Mouse (Mus musculus) adrenal gland, adult 18-20 months (tissue): ENCODE measurements around the gene Myrf. TPM values are rescaled to one million over a fixed set of nuclear protein-coding genes. Genes with fewer than 3 reads are reported as not detected.
"Not testable (repeated sequence)": the region's sequence is repeated elsewhere in the genome, so short reads cannot be mapped to it uniquely, and the experiment has no call there.

ENCODE experiments used
- DNase-seq, 2 experiments: peaks; one replicate each; pipeline ENCODE4 v3.0.0; 2021 to 2022; ENCODE audit warnings: low spot score in 2 of 2
- total RNA-seq, 2 experiments: library from RNA; stranded (reverse); gene quantifications; 1 replicate in 1 of 2; 2 replicates in 1 of 2; pipeline ENCODE4 v1.2.3; 2021

The Myrf gene
- total RNA-seq, 2 experiments from 2014 or later, result 2.1 to 2.8 TPM

- peak; percentile 88 to 89 for DNase-seq
Observed at GRCm38 (mm10) chr19:10182670-10183298, 57.8 kb downstream of the Myrf start, which contains the start of gene Fads1. Gene Fads1, plus strand, starts transcription at chr19:10182888.

- DNase-seq, result no peak
Observed at GRCm38 (mm10) chr19:10182142-10182541, 58.4 kb downstream of the Myrf start.

DNA sequence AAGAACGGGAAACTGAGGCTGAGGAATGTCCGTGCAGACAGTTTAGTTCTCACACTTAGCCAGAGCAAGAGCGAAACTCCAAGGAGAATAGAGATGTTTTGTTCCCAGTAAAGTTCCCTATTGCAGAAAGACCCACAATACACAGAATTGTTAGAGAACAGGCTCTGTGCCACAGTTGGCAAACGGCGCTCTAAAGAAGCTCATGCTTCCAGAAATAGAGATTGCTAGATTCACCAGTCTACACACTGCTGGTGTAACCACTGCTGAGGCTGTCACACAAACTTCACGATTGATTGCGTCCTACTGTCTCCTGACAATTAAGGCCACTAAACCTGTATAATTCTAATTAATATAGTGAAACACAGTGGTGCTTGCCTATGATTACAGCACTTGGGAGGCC is 59.3 kb downstream of the Myrf start:
- peak in 1 of 2 experiments; percentile 1 for DNase-seq

GRCm38 (mm10) chr19:10176941-10177372 is 63.6 kb downstream of the Myrf start:
- no peak for DNase-seq

DNA sequence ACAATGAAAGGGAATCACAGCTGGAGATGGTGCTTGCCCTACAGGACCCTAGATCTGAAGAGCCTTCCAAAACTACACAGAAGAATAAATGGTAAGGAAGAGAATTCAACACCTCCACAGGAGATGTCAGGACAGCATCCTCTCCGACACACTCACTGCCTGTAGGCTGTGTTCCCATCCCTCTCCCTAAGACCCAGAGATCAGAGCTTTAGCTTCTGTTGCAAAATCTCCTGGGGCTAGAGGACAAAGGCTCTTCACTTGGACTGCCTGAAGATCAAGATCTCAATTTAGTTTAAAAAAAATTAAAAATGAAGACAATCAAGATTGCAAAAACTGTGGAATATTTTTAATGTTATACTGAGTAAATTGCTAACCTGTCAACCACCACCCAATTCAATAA is 64.1 kb downstream of the Myrf start:
- no peak for DNase-seq

- DNase-seq, result no peak
Observed at GRCm38 (mm10) chr19:10174956-10175355, 65.6 kb downstream of the Myrf start.

DNA sequence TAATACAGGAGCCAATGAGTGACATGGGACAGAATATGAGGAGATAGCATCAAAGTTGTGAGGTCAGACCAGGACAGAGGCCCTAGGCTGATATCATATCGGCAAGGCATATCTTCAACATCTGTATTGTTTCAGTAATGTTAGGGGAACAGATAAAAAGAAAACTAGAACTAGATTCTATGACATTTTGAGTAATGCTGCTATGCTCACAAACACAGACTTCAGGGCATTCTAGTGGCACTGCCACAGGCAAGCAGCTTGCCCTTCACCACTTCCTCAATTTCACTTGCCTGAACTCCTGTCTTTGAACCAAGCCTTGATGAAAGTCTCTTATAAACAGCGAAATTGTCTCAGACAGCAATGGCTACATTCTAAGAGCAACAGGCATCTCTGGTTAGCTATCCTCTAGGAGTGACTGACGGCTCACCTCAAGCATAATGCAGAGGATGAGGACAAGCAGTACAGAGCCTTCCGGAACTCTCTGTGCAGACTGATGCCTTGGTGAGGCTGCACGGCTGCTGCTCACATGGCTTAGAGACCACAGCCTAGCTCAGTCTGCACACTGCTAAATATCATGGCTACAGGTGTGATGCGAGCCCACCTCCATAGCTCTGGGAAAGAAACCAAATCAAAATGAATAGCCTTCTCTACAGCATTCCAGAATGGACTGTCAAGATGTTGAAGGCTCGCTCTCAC is 66.6 kb downstream of the Myrf start:
- DNase-seq, result no peak

- DNase-seq, result no peak
Observed at GRCm38 (mm10) chr19:10173116-10173718, 67.3 kb downstream of the Myrf start.

DNA sequence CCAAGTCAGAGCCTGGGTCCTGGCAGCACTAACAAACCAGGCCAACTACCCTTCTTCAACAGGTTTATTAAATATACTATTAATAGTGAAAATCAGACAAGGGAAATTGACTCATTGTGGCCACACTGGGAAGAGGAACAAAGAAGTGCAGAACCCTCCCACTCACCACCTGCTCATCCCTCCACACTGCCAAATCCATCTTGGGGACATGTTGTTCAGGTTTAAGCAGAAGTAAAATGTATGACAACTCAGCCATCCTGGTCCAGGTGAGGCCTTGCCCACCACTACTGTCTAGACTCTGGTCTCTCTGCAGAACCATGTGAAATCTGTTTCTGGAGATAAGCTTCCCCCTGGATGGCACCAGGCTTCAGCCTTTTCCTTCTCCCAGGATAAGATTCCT is 68.7 kb downstream of the Myrf start:
- no peak for DNase-seq

DNA sequence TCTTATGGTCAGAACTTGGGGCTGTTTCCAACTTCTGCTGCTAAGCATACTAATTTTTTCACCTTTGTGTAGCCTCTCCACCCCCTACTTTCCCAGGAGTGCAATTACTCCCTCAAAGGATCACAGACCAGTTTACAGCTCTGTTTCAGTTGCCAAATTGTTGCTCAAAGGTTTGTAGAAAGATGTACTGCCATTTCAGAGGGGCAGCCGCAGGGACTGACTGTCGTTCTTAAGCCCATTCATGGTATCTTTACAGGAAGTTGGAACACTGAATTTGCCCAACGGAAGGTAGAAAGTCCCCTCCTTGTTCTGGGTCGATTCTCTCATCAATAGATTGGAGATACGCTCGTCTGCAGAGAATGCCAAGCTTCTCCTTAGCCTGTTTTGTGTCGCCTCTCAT is 69.2 kb downstream of the Myrf start:
- no peak for DNase-seq

- no peak for DNase-seq
Observed at GRCm38 (mm10) chr19:10170466-10170865, 70.1 kb downstream of the Myrf start.

- DNase-seq, result not testable (repeated sequence)
Observed at GRCm38 (mm10) chr19:10169692-10170330, 70.7 kb downstream of the Myrf start.

DNA sequence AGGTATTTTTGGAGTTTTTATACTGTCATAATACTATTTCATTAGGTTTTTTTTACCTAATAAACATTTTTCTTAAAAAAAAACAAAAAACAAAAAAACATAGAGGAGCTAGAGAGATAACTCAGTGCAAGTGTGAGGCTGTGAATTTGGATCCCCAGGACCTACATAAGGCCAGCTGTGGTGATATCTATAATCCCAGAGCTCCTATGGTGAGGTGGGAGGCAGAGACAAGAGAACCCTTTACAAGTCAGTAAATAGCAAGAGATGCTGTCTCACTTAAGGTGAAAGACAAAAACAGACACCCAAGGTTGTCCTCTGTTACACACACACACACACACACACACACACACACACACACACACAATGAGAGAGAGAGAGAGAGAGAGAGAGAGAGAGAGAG is 71.4 kb downstream of the Myrf start:
- DNase-seq, result no peak

DNA sequence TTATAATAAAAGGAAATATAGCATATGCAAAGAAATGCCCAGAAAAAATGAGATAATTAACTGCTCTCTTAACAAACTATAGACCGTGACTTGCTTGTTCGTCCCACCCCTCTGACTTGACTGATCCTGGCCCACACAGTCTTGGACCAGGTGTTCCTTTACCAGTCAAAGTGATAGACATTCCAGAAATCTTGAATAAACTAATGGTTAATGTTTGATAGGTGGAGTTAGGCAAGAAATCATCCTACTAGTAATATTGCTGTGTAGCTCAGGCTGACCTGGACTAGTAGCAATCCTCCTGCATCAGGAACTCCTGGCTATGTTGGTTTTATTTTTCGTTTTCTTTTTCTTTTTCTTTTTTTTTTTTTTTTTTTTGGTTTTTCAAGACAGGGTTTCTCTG is 72.1 kb downstream of the Myrf start:
- DNase-seq, result no peak

DNA sequence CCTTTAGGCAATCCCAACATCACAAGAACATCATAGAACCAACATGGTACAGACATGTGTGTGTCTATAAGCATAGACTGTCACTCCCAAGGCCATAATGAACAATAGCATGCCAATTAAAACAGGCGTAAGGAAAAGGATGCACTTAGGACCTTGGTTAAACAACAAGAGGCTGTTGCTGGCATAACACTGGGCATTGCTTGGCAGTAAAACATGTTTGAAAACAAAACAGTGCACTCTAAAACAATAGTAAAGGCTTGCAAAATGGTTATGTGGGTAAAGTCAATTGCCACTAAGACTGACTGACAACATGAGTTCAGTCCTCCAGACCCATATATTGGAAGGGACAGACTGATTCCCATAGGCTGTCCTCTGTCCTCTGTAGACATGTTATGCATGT is 72.6 kb downstream of the Myrf start:
- no peak for DNase-seq

- DNase-seq, result no peak
Observed at GRCm38 (mm10) chr19:10167112-10167511, 73.4 kb downstream of the Myrf start.

DNA sequence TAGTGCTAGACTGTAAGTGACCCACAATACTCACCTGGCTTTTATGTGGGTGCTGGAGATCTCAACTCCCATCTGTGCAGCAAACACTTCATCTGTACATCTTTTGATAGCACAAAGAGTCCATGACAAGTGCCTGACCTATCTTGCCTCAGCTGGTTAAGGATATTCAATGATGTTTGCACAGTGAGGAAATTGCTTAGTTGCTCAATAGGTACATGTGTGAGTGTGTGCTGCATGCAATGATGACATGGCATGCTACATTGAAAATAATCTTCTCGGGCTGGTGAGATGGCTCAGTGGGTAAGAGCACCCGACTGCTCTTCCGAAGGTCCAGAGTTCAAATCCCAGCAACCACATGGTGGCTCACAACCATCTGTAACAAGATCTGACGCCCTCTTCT is 74.6 kb downstream of the Myrf start:
- not testable (repeated sequence) for DNase-seq

- DNase-seq, result no peak
Observed at GRCm38 (mm10) chr19:10163896-10164295, 76.7 kb downstream of the Myrf start.
